Mouse (Mus musculus) limb, embryonic 13.5 days (tissue): Measurements from ENCODE around the gene Rpl9. TPM values are rescaled to one million over a fixed set of nuclear protein-coding genes. Genes with fewer than 3 reads are reported as not detected.

ENCODE experiments used
- ATAC-seq: fragments of 200-750 bp; cut with Nextera tagmentation; 2 replicates; pipeline ENCODE4 v1.8.0; 2017; ENCODE audit warnings: low read depth, moderate number of reproducible peaks, moderate TSS enrichment; ENCODE audit not compliant: low FRiP score
- H3K27ac ChIP-seq: fragments of 300-500 bp; sonication (generic); 2 replicates; pipeline ENCODE4 v1.5.1; 2015; ENCODE audit warnings: inconsistent platforms, mild to moderate bottlenecking, moderate library complexity
- H3K27me3 ChIP-seq: fragments of 300-500 bp; sonication (generic); 2 replicates; pipeline ENCODE4 v1.6.1; 2015; ENCODE audit warnings: mild to moderate bottlenecking, inconsistent platforms
- H3K36me3 ChIP-seq: fragments of 300-500 bp; sonication (generic); 2 replicates; pipeline ENCODE4 v1.6.1; 2015; ENCODE audit warnings: inconsistent platforms, mild to moderate bottlenecking, moderate library complexity
- H3K4me1 ChIP-seq: fragments of 300-500 bp; sonication (generic); 2 replicates; pipeline ENCODE4 v1.6.1; 2015; ENCODE audit warnings: inconsistent platforms
- H3K4me2 ChIP-seq: fragments of 300-500 bp; sonication (generic); replicated peaks from 2 replicates; pipeline ENCODE4 v1.6.1; 2015; ENCODE audit warnings: inconsistent platforms, mild to moderate bottlenecking, moderate library complexity
- H3K4me3 ChIP-seq: fragments of 300-500 bp; sonication (generic); 2 replicates; pipeline ENCODE4 v1.5.1; 2015; ENCODE audit warnings: moderate library complexity, mild to moderate bottlenecking, inconsistent platforms
- H3K9ac ChIP-seq: fragments of 300-500 bp; sonication (generic); 2 replicates; pipeline ENCODE4 v1.6.1; 2015; ENCODE audit warnings: mild to moderate bottlenecking, inconsistent platforms
- H3K9me3 ChIP-seq: fragments of 300-500 bp; sonication (generic); 2 replicates; pipeline ENCODE4 v1.6.1; 2016; ENCODE audit warnings: inconsistent platforms
- WGBS: fragments of 180-500 bp; shearing (Covaris S2); methylation state at CpG from one replicate; pipeline ENCODE4 v1.1.7; 2015; 5-methylcytosine and 5-hydroxymethylcytosine counted together
- polyA plus RNA-seq: library from polyadenylated mRNA; unstranded; fragments of >200 nt; fragmentation: Nextera tagmentation; extraction: Ambion mirVana; gene quantifications from 2 replicates; pipeline ENCODE4 v1.2.1, GENCODE M21; 2015

Gene Rpl9
- polyA plus RNA-seq, result 1,018 and 1,074 TPM in 2 replicates

DNA sequence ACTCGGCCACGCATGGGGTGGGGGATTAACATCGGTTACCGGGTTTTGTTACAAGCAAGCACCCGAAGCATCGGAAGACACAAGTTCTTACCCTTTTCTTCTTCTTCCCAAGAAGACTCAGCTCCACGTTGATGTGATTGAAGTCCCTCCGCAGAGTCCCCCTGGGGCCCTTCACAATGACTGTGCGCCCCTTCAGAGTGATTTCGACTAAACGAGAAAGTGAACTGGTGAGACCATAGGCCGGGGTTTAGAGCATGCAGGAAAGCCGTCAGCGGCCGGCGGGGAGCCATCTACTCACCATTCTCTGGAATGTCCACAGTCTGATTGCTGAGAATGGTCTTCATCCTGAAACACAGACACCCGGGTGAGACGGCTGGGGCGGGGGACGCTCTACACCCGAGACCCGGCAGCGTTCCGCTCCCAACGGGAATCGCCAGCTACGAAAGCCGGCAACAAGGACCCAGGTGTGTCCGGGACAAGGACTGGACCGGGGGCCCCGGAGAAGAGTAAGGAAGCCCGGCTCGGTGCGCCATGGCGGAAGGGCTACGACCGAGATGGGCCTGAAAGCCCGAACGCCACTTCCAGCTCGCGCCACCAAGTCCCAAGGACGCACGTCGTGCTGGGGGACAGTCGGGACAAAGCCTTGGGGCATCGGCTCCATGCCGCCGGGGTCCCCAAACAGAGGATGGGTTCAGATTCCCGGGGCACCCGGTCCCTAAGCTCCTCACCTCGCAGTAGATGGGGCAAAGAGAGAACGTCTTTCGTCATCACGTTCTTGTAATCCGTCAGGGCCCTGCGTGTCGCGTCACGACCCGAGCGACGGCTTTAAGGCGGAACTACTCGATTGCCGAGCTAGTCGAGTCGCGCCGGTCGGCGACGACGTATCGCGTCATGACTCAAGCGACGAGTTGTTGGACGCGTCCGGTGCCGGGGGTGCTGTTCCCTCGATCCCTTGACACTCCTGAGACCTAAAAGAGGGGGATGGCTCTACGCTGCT is at the start of gene Rpl9, which contains the start of gene Lias:
Gene Rpl9 (minus strand): TSS at position 797 of the 997 bp plus-strand sequence.
Gene Lias (plus strand): TSS at position 850 of the 997 bp plus-strand sequence.
- no peaks in the 10 kb centered on the region for H3K9me3 ChIP-seq
- H3K27ac ChIP-seq, result peak within 1 kb of the TSS; percentile 91
- peak within 1 kb of the TSS; percentile 100 for H3K9ac ChIP-seq
- H3K4me1 ChIP-seq, result peaks cover 19% of the 10 kb centered on the region
- peak; percentile 95 for ATAC-seq
- H3K4me2 ChIP-seq, result peak within 1 kb of the TSS; percentile 88
- H3K4me3 ChIP-seq, result peak within 1 kb of the TSS; percentile 99
- H3K36me3 ChIP-seq, result peaks cover 51% of the 10 kb centered on the region
- under 1% methylated on average over 83 of the region's 83 CpGs for WGBS
- no peaks in the 10 kb centered on the region for H3K27me3 ChIP-seq

DNA sequence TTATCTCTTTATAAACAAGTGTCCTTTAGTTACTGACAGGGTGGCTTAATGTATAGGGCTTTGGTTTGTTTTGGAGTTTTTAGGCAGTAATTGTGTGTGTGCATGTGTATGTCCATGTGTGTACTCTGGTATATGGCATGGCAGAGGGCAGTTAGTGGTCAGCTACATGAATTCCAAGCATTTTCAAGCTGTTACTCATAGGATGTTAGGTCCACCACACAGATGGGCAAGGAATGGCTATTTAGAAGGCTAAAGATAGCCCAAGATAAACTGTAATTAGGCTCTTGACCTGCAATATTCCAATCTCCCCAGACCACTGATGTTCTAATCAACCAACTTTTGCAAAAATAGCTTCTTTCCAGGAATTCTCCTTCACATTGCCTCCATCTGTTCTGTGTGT is 46.8 kb upstream of the Rpl9 start:
- Histone ChIP-seq H3K9me3 (no peaks in the 10 kb centered on the region), H3K9ac (no peak overlapping the region), H3K27me3 (no peaks in the 10 kb centered on the region), H3K27ac (no peak overlapping the region), H3K4me3 (no peak overlapping the region), H3K4me1 (peaks cover 16% of the 10 kb centered on the region), H3K36me3 (peaks cover 3% of the 10 kb centered on the region; the same call in 1 of the 2 replicates), H3K4me2 (no peak overlapping the region)
- ATAC-seq, result no peak

- H3K4me2 ChIP-seq, result peak within 1 kb of the TSS; percentile 77
- peak; percentile 97 for ATAC-seq
- WGBS, result 1% methylated on average over 51 of the region's 51 CpGs
- H3K27ac ChIP-seq, result peak within 1 kb of the TSS; percentile 92
- no peaks in the 10 kb centered on the region for H3K27me3 ChIP-seq
- peaks cover 23% of the 10 kb centered on the region for H3K4me1 ChIP-seq
- H3K36me3 ChIP-seq, result peaks cover 2% of the 10 kb centered on the region; the same call in 1 of the 2 replicates
- peak within 1 kb of the TSS; percentile 84 for H3K9ac ChIP-seq
- H3K9me3 ChIP-seq, result no peaks in the 10 kb centered on the region
- H3K4me3 ChIP-seq, result peak within 1 kb of the TSS; percentile 79
Measured at GRCm38 (mm10) chr5:65435806-65436561, 44.7 kb upstream of the Rpl9 start, which contains the start of gene Ugdh. Ugdh (minus strand) TSS chr5:65435949.

DNA sequence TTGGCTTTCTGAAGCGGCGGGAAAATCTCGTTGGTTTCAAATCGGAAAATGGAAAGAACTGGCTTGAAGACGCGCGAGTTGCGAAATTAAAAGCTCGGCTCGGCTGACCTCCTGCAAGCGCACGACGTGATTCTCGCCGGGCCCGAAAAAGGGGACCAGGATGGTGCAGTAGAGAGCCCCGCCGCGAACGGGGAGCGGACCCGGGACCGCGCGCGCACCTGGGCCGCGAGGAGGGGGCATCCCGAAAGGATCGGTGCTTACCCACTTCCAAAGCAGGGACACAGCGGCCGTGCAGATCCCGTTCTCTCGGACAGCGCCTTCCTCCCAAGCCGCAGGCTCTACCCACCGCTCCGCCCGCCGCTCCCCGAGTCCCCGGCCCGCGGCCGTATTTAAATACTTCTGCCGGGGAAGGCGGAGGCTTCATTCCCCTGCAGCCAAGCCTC is 44.1 kb upstream of the Rpl9 start:
- Histone ChIP-seq H3K27me3 (no peaks in the 10 kb centered on the region), H3K27ac (peak overlapping the region; percentile 88), H3K4me1 (peaks cover 24% of the 10 kb centered on the region), H3K4me3 (peak overlapping the region; percentile 79), H3K9me3 (no peaks in the 10 kb centered on the region), H3K36me3 (peaks cover 4% of the 10 kb centered on the region; the same call in 1 of the 2 replicates), H3K4me2 (peak overlapping the region; percentile 77), H3K9ac (peak overlapping the region; percentile 84)
- WGBS, result under 1% methylated on average over 44 of the region's 47 CpGs
- no peak for ATAC-seq

DNA sequence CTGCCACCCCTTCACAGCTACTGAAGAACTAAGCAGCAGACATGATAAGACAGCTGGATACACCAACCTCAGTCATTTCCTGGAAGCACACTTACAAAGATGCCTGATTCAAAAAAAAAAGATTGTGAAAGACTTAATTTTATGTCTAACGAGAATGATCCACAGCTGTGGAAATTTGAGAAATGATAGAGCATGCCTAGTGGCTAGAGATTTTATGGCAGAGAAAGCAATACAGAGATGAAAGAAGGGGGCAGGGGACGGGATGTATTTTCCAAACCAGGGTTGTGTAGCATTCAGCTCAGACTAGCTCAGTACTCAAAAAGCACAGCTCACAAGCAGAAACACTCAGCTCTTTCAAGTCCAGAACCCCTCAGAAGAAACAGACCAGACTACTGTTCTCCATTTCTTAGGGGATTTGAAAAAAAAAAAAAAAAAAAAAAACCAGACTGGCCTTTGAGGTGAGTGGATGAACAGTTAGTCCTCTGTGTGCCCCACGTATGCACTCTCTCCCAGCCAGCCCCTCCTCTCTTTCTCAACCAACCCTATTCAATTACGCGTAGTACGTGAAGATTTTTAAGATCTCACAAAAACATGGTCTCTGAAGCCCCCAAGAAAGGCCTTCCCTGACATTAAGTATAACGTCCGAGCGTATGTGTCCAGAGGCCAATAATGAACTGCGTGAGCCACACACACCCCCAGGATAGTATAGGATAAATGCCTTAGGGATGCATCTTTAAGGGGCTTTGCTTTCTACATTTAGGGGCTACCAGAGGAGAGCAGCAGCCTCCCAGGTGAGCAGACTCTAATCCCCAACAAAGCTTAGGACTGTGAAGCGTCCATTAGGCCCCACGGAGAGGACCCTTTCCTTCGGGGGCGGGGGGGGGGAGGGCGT is 43.5 kb upstream of the Rpl9 start:
- peak overlapping the region; percentile 79 for H3K4me3 ChIP-seq
- peak overlapping the region; percentile 84 for H3K9ac ChIP-seq
- peaks cover 4% of the 10 kb centered on the region; the same call in 1 of the 2 replicates for H3K36me3 ChIP-seq
- no peaks in the 10 kb centered on the region for H3K27me3 ChIP-seq
- peaks cover 26% of the 10 kb centered on the region for H3K4me1 ChIP-seq
- ATAC-seq, result 0 out of 2 replicates have a peak, but pooled peaks have one; percentile 10
- 3% methylated on average over 15 of the region's 15 CpGs for WGBS
- H3K9me3 ChIP-seq, result no peaks in the 10 kb centered on the region
- H3K4me2 ChIP-seq, result peak overlapping the region; percentile 77
- peak overlapping the region; percentile 88 for H3K27ac ChIP-seq

GRCm38 (mm10) chr5:65429441-65429840 is 38.2 kb upstream of the Rpl9 start:
- Histone ChIP-seq H3K27ac (no peak overlapping the region), H3K27me3 (no peaks in the 10 kb centered on the region), H3K4me2 (no peak overlapping the region), H3K4me3 (no peak overlapping the region), H3K9me3 (no peaks in the 10 kb centered on the region), H3K9ac (no peak overlapping the region), H3K36me3 (peaks cover 35% of the 10 kb centered on the region), H3K4me1 (peaks cover 21% of the 10 kb centered on the region)
- no peak for ATAC-seq
- WGBS, result 93% methylated on average over 5 of the region's 5 CpGs

DNA sequence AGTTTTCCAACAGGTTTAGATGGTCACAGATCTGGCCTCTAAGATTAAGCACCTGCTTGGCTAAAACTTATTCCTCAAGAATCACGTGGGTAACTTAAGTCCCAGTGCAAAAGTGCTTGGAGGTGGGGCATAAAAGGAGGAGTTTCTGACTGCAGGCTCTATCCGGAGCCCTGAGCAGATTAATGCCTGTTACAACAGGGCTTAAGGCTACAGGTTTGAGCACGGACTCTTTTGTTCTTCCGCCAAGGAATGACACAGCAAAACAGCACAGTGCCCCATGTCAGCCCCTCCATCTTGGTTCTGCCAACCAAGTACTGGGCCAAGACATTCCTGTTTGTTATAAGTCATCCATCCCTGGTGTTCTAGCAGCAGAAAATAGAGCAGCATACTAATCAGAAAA is 37.1 kb upstream of the Rpl9 start:
- 53% methylated on average over 4 of the region's 4 CpGs for WGBS
- Histone ChIP-seq H3K4me3 (no peak overlapping the region), H3K27me3 (no peaks in the 10 kb centered on the region), H3K9me3 (no peaks in the 10 kb centered on the region), H3K27ac (no peak overlapping the region), H3K9ac (no peak overlapping the region), H3K4me2 (no peak overlapping the region), H3K36me3 (peaks cover 45% of the 10 kb centered on the region), H3K4me1 (0 out of 2 replicates have a peak, but pooled peaks cover 13% of the 10 kb centered on the region)
- ATAC-seq, result no peak

DNA sequence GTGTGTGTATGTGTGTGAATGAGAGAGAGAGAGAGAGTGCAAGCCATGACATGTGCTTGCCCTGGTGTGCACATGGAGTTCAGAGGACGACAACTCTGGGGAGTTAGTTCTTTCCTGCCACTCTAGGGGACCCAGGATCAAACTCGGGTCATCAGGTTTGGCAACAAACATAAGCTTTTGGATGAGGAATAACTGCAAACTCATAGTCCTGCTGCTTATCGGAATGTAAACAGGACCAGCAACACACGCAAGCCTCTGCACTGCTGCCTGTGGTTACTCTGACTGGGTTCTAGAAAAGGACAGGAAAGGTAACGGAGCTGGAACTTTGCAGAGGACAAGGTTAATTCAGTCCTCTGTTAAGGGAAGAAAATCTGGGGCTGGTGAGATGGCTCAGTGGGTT is 34.0 kb upstream of the Rpl9 start:
- Histone ChIP-seq H3K36me3 (peaks cover 72% of the 10 kb centered on the region), H3K4me3 (no peak overlapping the region), H3K9me3 (no peaks in the 10 kb centered on the region), H3K27me3 (no peaks in the 10 kb centered on the region), H3K9ac (no peak overlapping the region), H3K4me2 (no peak overlapping the region), H3K4me1 (0 out of 2 replicates have a peak, but pooled peaks cover under 1% of the 10 kb centered on the region), H3K27ac (no peak overlapping the region)
- ATAC-seq, result no peak
- WGBS, result 90% methylated on average over 5 of the region's 5 CpGs

- Histone ChIP-seq H3K36me3 (peaks cover 81% of the 10 kb centered on the region), H3K4me3 (no peak overlapping the region), H3K4me1 (no peaks in the 10 kb centered on the region), H3K9me3 (no peaks in the 10 kb centered on the region), H3K4me2 (no peak overlapping the region), H3K27ac (no peak overlapping the region), H3K27me3 (no peaks in the 10 kb centered on the region), H3K9ac (no peak overlapping the region)
- ATAC-seq, result no peak
- 97% methylated on average over 6 of the region's 6 CpGs for WGBS
Measured at GRCm38 (mm10) chr5:65424215-65424614, 33.0 kb upstream of the Rpl9 start.

DNA sequence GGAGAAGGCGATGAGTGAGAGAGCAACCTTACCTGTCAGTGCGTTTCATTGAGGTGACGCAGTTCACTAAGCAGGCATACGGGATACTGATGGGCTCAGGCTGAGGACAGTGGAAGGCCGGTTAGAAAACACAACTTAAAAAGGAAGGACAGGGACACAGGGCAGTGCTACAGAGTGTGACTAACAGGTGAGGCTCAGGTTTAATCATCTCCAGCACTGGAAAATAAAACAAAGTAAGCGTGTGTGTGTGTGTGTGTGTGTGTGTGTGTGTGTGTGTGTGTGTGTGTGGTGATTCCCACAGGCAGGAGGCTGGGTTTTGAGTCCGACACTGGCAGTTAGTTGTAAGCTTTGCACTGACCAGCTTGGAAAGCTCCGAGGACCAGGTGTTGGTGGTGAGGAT is 31.6 kb upstream of the Rpl9 start:
- peaks cover 91% of the 10 kb centered on the region for H3K36me3 ChIP-seq
- no peak overlapping the region for H3K4me3 ChIP-seq
- no peaks in the 10 kb centered on the region for H3K27me3 ChIP-seq
- H3K4me1 ChIP-seq, result no peaks in the 10 kb centered on the region
- H3K9ac ChIP-seq, result no peak overlapping the region
- H3K9me3 ChIP-seq, result no peaks in the 10 kb centered on the region
- WGBS, result 88% methylated on average over 8 of the region's 8 CpGs
- H3K4me2 ChIP-seq, result no peak overlapping the region
- H3K27ac ChIP-seq, result no peak overlapping the region
- no peak for ATAC-seq

DNA sequence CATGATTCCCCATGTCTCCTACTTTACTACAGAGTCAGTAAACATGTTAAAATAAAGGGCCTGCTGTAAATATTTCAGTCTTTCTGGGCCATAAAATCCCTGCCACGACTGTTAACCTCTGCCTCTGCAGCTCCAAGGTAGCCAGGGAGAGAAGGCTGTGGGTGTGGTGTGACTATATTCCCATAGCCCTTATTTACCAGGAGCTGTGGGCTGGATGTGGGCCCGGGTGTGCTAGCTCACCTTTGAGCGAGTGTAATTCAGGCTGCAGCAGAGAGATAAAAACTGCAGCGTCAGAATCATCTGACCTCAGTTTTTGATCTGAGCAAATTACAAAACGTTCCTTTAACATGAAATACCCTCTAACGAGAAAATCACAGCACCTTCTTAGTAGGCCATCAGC is 29.6 kb upstream of the Rpl9 start:
- no peak overlapping the region for H3K9ac ChIP-seq
- 46% methylated on average over 6 of the region's 6 CpGs for WGBS
- H3K4me2 ChIP-seq, result no peak overlapping the region
- H3K9me3 ChIP-seq, result no peaks in the 10 kb centered on the region
- no peak overlapping the region for H3K27ac ChIP-seq
- H3K36me3 ChIP-seq, result peaks cover 92% of the 10 kb centered on the region
- no peaks in the 10 kb centered on the region for H3K27me3 ChIP-seq
- no peak for ATAC-seq
- H3K4me1 ChIP-seq, result peaks cover 7% of the 10 kb centered on the region
- H3K4me3 ChIP-seq, result no peak overlapping the region
